Mouse (Mus musculus) cortical plate, adult 2 months (tissue): Measurements from ENCODE around the gene AW209491.

Source experiments
- CTCF ChIP-seq: fragments of 200-500 bp; IDR thresholded peaks from 2 replicates; pipeline ENCODE4 v1.5.1; 2011; ENCODE audit warnings: mild to moderate bottlenecking, control low read depth, low read length; ENCODE audit not compliant: insufficient read depth; ENCODE audit errors: extremely low read depth
- POLR2A ChIP-seq: fragments of 200-500 bp; IDR thresholded peaks from 2 replicates; pipeline ENCODE4 v1.6.1; 2011; ENCODE audit warnings: mild to moderate bottlenecking, low read length, control low read depth; ENCODE audit not compliant: insufficient read depth; ENCODE audit errors: extremely low read depth

DNA sequence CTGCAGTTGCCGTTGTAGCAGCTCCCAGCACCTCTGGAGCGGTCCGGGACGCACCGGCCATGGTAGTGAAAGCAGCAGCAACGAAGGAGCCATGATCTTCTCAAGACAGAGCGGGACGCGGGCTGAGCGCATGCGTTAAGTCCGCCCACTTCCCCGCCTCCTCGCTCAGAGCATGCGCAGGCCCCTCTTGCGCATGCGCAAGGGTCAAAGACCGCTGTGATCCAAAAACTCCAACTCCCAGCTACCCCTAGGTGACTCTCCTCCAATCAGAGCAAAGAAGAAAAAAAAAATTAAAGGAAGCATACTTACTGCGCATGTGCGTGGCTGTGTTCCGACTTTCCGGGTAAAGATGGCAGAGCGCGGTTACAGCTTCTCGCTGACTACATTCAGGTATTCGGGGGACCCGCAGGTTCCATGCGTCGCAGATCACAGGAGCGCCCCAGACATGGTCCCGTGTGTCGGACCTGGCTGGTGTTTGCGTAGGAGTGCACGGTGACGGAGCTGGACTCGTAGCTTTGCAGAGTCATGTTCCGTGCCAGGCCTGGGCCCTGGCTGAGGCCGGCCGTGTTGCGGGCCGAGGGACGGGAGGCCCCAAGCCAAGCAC is 16.9 kb upstream of the AW209491 start, which contains the start of the genes Mrpl32 and Psma2:
- TF ChIP-seq CTCF: no peak
- peak; percentile 90 for TF ChIP-seq POLR2A
